Mouse (Mus musculus): ENCODE results near the gene Rab3il1. TPM values are rescaled to one million over a fixed set of nuclear protein-coding genes. Genes with fewer than 3 reads are reported as not detected.

The Rab3il1 gene
- total and polyA plus RNA-seq, 2 experiments from 2014 or later, result 19.7 to 22.2 TPM

DNA sequence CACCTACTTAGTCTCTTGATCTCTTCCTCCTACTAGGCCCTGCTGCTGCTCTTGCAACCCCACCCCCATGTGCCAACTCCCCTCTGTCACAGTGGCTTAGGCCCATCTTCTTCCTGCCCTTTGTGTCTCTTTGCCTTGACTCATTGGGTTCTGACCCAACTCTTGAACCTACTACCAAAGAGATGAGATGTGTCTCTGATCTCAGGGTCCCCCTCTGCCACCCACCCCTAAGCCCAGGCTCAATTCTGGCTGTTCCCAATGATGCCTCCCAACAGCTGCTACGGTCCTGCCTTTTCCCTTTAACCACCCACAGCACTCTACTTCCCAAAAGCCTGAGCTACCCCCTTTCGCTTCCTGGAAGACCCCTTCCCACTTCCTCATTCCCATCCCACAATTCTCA lies 20.5 kb downstream of the Rab3il1 start:
- Histone ChIP-seq H3K9ac (replicated peaks; ENCODE audit: low read length) (no peak overlapping the region), H3K4me1 (ENCODE audit: insufficient read depth, low read length) (peaks cover 22% of the 10 kb centered on the region), H3K27ac (no peak overlapping the region; the same call in 1 of the 2 replicates), H3K36me3 (ENCODE audit: insufficient read depth, low read length) (no peaks in the 10 kb centered on the region), H3K27me3 (ENCODE audit: insufficient read depth, low read length) (no peaks in the 10 kb centered on the region), H3K9me3 (ENCODE audit: low read length) (no peaks in the 10 kb centered on the region), H3K4me3 (ENCODE audit: low read length) (no peak overlapping the region), H3K4me2 (ENCODE audit: low read depth, low read length) (no peak overlapping the region)
- no peak for ATAC-seq
- no peak for TF ChIP-seq CTCF (IDR thresholded peaks at IDR 0.05; ENCODE audit: low read depth)
- no peak for DNase-seq (ENCODE audit: low spot score)
- 89% methylated on average over 2 of the region's 2 CpGs for WGBS

DNA sequence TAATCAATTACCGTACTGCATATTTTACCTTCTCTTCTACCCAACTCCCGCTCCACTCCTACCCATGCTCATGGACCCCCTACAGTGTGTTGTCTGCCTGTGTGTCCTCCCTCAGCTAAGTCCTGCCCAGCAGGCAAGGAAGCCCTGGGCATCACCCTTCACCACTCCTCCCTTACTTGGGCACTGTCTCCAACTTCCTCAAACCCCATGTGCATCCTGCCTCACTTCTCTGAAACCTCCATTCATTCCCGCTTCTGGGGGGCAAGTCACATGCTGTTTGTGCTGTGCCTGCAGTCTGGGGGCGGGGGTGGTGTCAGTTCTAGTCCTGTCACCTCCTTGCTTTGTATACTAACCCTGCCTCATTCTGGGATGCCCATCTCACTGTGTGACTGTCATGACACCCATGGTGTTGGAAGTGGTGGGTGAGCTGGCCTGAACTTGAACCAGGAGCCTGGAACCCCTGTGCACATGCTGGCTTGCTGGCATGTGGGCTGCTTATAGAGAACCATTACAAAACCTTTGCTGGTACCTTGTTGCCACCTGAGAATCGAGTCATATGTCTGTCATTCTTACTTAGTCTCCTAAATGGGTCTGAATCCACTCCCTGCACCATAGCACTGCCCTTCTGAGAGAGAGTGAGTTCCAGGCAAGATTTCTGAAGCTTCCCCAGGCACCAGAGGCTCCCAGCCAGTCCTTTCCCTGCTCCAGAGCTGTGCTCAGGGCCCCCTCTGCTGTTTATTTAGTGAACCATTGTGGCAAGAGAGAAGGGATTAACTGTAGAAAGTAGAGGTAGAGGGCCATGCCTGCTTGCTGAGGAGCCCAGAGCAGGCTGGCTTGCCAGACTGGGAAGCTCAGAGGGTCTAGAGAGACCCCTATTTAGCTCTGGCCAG lies 21.2 kb downstream of the Rab3il1 start:
- WGBS, result 59% methylated on average over 5 of the region's 5 CpGs
- H3K27ac ChIP-seq, result peak overlapping the region; percentile 27; the same call in 1 of the 2 replicates
- H3K9me3 ChIP-seq (ENCODE audit: low read length), result no peaks in the 10 kb centered on the region
- H3K4me2 ChIP-seq (ENCODE audit: low read depth, low read length), result no peak overlapping the region
- no peak overlapping the region for H3K4me3 ChIP-seq (ENCODE audit: low read length)
- peak; percentile 68 for DNase-seq (ENCODE audit: low spot score)
- no peaks in the 10 kb centered on the region for H3K36me3 ChIP-seq (ENCODE audit: insufficient read depth, low read length)
- H3K4me1 ChIP-seq (ENCODE audit: insufficient read depth, low read length), result peaks cover 20% of the 10 kb centered on the region
- peak; percentile 48 for ATAC-seq
- H3K27me3 ChIP-seq (ENCODE audit: insufficient read depth, low read length), result no peaks in the 10 kb centered on the region
- no peak overlapping the region; the same call in 1 of the 2 replicates for H3K9ac ChIP-seq (replicated peaks; ENCODE audit: low read length)
- peak; percentile 60 for TF ChIP-seq CTCF (IDR thresholded peaks at IDR 0.05; ENCODE audit: low read depth)

DNA sequence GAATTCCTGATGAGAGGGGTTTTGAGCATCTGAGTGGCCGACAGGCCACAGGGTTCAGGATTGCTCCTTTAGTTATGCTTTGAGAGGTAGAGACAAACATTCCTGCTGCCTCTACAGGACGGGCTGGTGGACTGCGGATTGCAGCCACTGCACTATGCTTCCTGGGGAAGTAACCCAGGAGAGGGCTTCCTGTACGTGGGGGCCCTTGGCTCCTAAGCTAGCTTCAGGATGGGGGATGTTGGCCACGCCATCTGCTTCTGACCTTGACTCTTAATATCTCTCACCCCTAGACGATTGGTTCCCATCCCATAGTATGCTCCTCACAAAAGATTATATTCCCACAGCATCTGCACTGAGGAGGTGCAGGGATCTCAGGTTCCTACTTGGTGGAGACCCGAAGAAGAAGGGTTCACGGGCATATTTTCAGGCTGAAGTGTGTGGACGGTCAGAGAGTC lies 21.9 kb downstream of the Rab3il1 start:
- H3K9ac ChIP-seq (replicated peaks; ENCODE audit: low read length), result no peak overlapping the region
- H3K4me1 ChIP-seq (ENCODE audit: insufficient read depth, low read length), result peaks cover 15% of the 10 kb centered on the region
- peak; percentile 1; the same call in 1 of the 2 replicates for TF ChIP-seq CTCF (IDR thresholded peaks at IDR 0.05; ENCODE audit: low read depth)
- H3K9me3 ChIP-seq (ENCODE audit: low read length), result no peaks in the 10 kb centered on the region
- H3K4me3 ChIP-seq (ENCODE audit: low read length), result no peak overlapping the region
- H3K27ac ChIP-seq, result peak overlapping the region; percentile 27; the same call in 1 of the 2 replicates
- no peak for ATAC-seq
- H3K36me3 ChIP-seq (ENCODE audit: insufficient read depth, low read length), result no peaks in the 10 kb centered on the region
- 67% methylated on average over 9 of the region's 9 CpGs for WGBS
- no peak for DNase-seq (ENCODE audit: low spot score)
- H3K4me2 ChIP-seq (ENCODE audit: low read depth, low read length), result no peak overlapping the region
- no peaks in the 10 kb centered on the region for H3K27me3 ChIP-seq (ENCODE audit: insufficient read depth, low read length)

DNA sequence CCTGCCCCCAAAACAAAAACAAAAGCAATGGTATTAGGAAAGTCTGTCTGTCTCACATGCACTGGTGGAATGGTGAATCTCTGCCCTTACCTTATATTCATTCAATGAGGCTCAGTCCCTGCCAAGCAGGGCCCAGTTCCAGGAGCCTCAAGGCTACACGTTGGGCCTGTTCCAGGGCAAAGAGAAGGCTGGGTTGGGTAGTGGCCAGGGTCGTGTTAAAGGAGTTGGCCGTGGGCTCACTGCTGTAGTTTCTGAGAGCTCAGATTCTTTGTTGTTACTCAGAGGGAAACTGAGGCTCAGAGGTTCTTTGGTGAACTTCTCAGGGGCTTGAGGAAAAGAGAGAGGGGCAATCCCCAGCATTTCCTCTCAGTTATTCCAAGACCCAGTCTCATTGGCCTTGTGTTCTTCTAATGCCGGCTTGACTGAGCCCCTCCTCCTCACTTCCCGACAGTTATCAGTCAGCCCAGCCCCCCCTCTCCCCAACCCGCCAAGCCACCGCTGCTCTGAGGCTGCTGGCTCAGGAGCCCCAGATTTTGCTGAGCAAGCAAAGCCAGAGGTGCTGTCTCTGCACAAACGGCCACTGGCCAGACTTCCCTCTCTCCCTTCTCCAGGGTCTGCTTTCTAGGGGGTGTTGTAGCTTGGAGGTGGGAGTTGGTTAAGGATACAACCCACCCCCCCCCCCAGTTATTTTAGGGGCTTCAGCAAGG lies 23.9 kb downstream of the Rab3il1 start:
- ATAC-seq, result no peak
- peak; percentile 74 for DNase-seq (ENCODE audit: low spot score)
- no peaks in the 10 kb centered on the region for H3K27me3 ChIP-seq (ENCODE audit: insufficient read depth, low read length)
- no peak overlapping the region for H3K4me3 ChIP-seq (ENCODE audit: low read length)
- H3K9ac ChIP-seq (replicated peaks; ENCODE audit: low read length), result no peak overlapping the region
- peaks cover 5% of the 10 kb centered on the region; the same call in 1 of the 2 replicates for H3K4me1 ChIP-seq (ENCODE audit: insufficient read depth, low read length)
- no peaks in the 10 kb centered on the region for H3K9me3 ChIP-seq (ENCODE audit: low read length)
- WGBS, result 9% methylated on average over 8 of the region's 8 CpGs
- no peak overlapping the region for H3K4me2 ChIP-seq (ENCODE audit: low read depth, low read length)
- TF ChIP-seq CTCF (IDR thresholded peaks at IDR 0.05; ENCODE audit: low read depth), result no peak
- 0 out of 2 replicates have a peak, but pooled peaks cover 4% of the 10 kb centered on the region for H3K36me3 ChIP-seq (ENCODE audit: insufficient read depth, low read length)
- peak overlapping the region; percentile 60 for H3K27ac ChIP-seq

DNA sequence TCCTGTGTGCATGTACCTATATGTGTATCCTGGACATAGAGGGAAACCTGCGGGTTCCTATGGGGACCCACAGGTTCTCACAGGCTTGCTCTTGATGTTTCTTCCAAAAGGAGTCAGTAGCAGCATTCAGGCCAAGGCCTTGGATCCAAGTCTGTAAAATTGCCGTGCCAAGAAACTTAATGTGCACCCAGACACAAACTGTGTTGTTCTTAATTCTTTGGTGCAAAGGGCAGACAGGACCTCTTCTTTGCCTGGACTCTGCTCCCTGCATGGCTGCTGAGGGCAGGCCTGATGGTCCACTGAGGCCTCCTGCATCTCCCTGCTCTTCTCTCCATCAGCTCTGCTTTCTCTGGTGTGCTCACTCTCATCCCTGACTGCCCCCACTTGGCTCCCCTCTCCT lies 28.3 kb downstream of the Rab3il1 start:
- Histone ChIP-seq H3K4me1 (ENCODE audit: insufficient read depth, low read length) (peaks cover 5% of the 10 kb centered on the region; the same call in 1 of the 2 replicates), H3K27me3 (ENCODE audit: insufficient read depth, low read length) (no peaks in the 10 kb centered on the region), H3K36me3 (ENCODE audit: insufficient read depth, low read length) (peaks cover 4% of the 10 kb centered on the region; the same call in 1 of the 2 replicates), H3K9me3 (ENCODE audit: low read length) (no peaks in the 10 kb centered on the region), H3K27ac (no peak overlapping the region), H3K9ac (replicated peaks; ENCODE audit: low read length) (no peak overlapping the region), H3K4me2 (ENCODE audit: low read depth, low read length) (no peak overlapping the region), H3K4me3 (ENCODE audit: low read length) (no peak overlapping the region)
- TF ChIP-seq CTCF (IDR thresholded peaks at IDR 0.05; ENCODE audit: low read depth), result no peak
- WGBS, result 92% methylated on average over 2 of the region's 2 CpGs
- DNase-seq (ENCODE audit: low spot score) (no peak), ATAC-seq (no peak)

DNA sequence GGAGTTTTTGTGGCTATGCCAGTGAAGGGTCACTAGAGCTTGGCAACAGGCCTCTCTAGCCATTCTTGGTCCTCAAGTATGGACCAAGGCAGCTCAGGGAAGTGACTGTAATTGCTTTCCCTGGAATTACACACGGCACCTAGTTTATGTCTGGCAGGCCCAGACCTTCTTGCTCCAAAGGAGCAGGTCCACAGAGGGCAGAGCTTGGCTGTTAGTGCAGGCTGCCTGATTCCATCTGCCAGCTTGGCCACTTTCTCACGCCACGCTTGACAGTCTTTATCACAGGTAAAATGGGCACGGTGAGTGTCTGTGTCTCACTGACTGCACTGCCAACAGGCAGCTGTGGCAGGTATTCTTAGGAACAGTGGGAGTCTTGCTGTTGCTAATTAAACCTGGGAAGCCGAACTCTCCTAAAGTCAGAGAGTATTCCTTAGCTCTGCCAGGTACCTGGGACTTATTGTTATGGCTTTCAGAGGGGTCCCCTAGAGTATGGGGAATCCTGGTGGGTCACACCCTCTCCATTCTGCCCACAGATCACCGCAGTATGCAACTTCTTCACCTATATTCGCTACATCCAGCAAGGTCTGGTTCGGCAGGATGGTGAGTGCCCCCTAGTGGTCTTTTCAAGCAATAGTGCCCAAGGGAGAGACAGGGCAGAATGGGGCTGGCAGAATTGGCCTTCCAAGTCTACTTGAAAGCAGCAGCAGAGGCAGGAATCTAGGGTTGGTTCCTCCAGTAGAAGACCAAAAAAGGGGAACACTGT lies 31.9 kb downstream of the Rab3il1 start:
- 29% methylated on average over 8 of the region's 8 CpGs for WGBS
- Histone ChIP-seq H3K27ac (no peak overlapping the region), H3K9me3 (ENCODE audit: low read length) (no peaks in the 10 kb centered on the region), H3K36me3 (ENCODE audit: insufficient read depth, low read length) (peaks cover 4% of the 10 kb centered on the region; the same call in 1 of the 2 replicates), H3K4me2 (ENCODE audit: low read depth, low read length) (no peak overlapping the region), H3K4me3 (ENCODE audit: low read length) (no peak overlapping the region), H3K9ac (replicated peaks; ENCODE audit: low read length) (no peak overlapping the region), H3K4me1 (ENCODE audit: insufficient read depth, low read length) (no peaks in the 10 kb centered on the region), H3K27me3 (ENCODE audit: insufficient read depth, low read length) (no peaks in the 10 kb centered on the region)
- DNase-seq (ENCODE audit: low spot score), result peak; percentile 83
- peak; percentile 38; the same call in 1 of the 2 replicates for ATAC-seq
- peak; percentile 91 for TF ChIP-seq CTCF (IDR thresholded peaks at IDR 0.05; ENCODE audit: low read depth)
